Mouse (Mus musculus): ENCODE measurements around the gene Kctd2.
"Not testable (repeated sequence)": the region's sequence is repeated elsewhere in the genome, so short reads cannot be mapped to it uniquely, and the experiment has no call there.

The Kctd2 gene

DNA sequence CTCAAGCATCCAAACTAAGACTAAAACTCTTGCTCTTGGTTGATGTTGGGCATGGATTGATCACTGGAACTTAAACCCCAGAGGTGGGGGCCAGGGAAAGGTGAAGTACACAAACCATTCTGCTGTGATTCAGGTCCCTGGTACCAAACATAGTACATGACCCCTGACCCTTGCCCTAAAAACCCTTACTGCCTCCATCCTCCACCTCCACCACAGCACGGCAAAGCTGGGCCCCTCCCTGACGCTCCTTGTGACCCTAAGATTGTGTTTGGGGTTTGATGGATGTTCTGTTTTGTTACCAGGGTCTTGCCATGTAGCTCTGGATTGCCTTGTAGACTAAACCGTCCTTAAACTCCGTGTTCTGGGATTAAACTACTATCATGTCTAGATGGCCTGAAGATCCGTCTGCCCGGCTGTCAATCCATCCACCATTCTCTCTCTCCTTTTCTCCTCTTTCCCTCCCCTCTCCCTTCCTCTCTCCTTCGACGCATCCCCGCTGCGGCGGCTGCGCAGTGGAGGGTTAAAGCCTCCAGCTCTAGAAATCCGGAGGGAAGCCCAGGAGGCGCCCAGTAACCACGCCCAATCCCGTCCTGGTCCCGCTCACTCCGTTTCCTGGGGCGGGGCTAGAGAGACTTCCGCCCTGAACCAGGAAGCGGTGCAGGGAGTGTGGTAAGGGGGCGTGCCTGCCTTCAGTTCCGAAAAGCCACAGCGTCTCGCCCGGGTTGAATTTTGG lies 55.3 kb downstream of the Kctd2 start, which contains the start of gene Armc7:
TSS of gene Armc7 (plus strand) at position 643 of the 733 bp plus-strand sequence.
- DNase-seq (ENCODE audit: low read depth), result peak; percentile 99

DNA sequence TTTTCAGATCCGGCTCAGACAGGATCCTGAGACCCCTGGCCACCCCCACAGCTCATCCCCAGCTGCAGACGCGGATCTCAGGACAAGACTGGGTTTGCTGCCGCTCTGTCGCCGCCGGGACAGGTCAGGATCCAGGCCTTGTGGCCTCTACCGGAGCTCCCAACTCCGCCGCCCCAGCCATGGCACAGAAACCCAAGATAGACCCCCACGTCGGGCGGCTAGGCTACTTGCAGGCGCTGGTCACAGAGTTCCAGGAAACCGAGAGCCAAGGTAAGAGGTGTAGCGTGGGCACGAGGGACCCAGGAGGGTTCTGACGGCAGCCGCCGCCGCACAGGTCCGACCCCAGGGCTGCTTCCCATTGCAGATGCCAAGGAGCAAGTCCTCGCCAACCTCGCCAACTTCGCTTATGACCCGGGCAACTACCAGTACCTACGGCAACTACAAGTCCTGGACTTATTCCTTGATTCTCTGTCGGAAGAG lies 55.9 kb downstream of the Kctd2 start:
- no peak for DNase-seq (ENCODE audit: low read depth)

DNA sequence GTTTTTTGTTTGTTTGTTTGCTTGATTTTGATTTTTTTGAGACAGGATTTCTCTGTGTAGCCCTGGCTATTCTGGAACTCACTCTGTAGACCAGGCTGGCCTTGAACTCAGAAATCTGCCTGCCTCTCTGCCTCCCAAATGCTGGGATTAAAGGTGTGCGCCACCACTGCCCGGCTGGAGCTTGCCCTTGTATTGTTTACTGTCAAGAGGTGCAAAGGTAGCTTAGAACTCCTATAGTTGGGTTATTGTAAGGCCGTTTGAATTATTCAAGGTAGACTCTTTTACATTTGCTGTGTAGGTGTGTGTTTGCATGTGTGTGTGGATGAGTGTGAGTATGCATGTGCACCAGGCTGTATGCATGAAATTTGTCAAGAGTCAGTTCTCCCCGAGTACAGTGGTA lies 56.7 kb downstream of the Kctd2 start:
- not testable (repeated sequence) for DNase-seq (ENCODE audit: low read depth)

DNA sequence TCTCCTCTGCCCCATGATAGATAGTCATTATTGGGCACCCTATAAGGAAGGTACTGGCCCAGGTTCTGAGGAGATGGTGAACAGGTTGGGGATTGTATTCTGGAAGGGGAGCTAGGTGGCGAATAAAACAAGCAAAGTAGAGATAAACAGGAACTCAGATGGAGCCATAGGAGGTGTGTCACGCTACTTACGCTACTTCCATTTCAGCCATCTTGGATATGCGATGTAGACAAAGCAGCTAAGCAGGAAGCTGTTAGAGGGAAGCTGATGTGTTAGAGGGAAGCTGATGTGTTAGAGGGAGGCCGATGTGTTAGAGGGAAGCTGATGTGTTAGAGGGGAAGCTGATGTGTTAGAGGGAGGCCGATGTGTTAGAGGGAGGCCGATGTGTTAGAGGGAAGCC lies 57.5 kb downstream of the Kctd2 start:
- not testable (repeated sequence) for DNase-seq (ENCODE audit: low read depth)

DNA sequence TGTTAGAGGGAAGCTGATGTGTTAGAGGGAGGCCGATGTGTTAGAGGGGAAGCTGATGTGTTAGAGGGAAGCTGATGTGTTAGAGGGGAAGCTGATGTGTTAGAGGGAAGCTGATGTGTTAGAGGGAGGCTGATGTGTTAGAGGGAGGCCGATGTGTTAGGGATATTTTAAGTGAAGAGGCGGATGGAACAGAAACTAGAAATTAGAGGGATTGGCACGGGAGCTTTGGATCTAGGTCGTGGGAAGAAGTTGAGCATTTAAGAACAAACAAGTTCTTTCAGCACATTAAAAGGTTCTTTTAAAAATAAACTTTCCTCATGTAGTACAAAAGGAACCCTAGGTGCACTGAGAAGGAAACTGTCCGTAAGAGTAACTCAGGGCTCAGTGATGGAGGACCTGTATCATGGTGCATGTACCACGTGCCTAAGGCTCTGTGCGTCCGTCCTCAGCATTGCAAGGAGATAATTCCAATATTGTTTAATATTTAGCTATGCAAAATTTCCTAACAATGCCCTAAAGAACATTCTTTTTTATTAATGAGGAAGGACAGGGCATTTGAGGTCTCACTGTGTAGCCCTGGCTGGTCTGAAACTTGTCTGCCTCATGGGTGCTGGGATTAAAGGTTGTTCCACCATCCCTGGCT lies 58.5 kb downstream of the Kctd2 start:
- no peak for DNase-seq (ENCODE audit: low read depth)

Measured in NIH3T3 (cell line).